Mouse (Mus musculus) heart, postnatal 10 days (tissue): ENCODE results near the gene Nudc. TPM values are rescaled to one million over a fixed set of nuclear protein-coding genes. Genes with fewer than 3 reads are reported as not detected.
A peak's percentile ranks its signal among the peaks of the same experiment; 100 is the strongest.
"Not testable (repeated sequence)": the region's sequence is repeated elsewhere in the genome, so short reads cannot be mapped to it uniquely, and the experiment has no call there.

Source experiments
- DNase-seq, 2 experiments: peaks; one replicate each; pipeline ENCODE4 v3.0.0; 2021
- intact Hi-C: fragments of 180-260 bp; cut with DNase I; formaldehyde crosslinking; loops from one replicate; pipeline ENCODE4 v1.15.1; 2025
- total RNA-seq, 2 experiments: library from RNA; stranded (reverse); gene quantifications; 2 replicates each; pipeline ENCODE4 v1.2.3; 2021

Gene Nudc
- total RNA-seq, 2 experiments from 2014 or later, result 71.0 to 74.5 TPM

DNA sequence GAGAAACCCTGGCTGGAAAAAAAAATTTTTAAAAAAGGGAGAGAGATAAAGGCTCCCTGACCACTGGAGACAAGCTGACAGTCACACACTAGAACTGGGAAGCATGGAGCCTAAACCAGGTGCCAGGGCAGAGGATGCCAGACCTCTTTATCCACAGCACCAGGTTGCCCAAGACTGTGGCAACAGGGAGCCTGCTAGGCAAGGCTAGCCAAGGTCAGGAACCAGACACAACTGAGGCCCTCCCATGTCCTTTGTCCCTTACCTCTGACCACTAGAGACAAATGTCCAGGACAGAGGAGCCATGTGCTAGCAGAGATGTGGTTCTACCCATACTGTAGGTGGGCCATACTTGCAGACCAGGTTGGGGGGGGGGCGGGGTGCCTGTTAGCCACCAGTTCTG is 6.2 kb upstream of the Nudc start:
- no peak for DNase-seq
- intact Hi-C loops, result no loop called here

DNA sequence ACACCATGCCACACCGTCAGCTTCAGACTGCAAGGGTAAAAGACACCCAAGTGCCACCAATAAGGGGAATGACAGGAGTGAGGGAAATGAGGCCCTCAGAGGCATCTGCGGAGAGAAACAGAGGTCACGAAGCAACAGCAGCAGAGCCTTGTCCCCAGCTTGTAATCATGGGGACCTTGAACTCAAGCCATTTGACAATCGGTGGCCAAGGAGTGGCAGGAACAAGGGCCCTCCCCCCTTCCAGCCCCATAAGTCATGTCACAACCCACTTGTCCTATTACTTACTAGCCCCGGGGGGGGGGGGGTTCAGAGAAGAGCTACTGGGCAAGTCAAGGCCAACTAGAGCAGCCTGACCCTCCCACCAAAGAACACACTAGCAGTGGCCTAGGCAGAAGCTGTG is 9.1 kb downstream of the Nudc start:
- intact Hi-C loops, result no loop called here
- DNase-seq, result no peak

DNA sequence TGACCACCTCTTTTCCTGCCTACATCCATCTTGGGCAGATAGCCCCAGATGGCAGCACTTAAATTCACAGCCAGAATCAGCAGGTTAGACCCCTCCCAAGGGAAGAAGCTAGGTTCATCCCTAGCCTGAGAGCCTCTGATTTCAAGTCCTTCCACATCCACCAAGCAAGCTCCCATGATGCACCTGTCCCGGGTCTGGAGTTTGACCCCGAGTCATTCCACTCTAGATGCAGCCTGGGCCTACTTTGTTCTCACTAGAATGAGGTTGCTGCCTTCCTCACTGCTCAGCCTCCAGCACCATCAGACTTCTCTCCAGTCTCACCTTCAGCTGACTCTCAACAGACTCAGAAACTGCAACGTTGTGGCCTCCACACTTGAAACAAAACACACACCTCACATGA is 9.7 kb downstream of the Nudc start:
- intact Hi-C loops, result no loop called here
- no peak for DNase-seq

DNA sequence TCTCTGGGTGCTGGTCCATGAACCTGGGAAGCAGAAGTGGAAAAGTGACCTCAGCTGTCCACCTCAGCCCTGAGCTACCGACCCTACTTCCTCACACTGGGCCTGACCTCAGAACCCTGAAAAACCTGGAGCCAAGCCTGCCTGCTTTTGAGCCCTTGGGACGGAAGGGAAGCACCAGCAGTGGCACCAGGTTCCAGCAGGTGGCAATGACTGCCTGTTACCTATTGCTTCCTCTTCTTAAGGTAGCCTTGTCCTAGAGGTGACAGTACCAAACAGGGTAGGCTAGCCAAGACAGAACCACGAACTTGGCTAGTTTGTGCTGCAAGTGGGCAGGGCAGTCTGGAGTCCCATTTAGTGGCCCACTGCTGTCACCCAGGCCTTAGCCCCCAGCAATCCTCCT is 13.0 kb downstream of the Nudc start:
- intact Hi-C loops, result no loop called here
- DNase-seq, result no peak

DNA sequence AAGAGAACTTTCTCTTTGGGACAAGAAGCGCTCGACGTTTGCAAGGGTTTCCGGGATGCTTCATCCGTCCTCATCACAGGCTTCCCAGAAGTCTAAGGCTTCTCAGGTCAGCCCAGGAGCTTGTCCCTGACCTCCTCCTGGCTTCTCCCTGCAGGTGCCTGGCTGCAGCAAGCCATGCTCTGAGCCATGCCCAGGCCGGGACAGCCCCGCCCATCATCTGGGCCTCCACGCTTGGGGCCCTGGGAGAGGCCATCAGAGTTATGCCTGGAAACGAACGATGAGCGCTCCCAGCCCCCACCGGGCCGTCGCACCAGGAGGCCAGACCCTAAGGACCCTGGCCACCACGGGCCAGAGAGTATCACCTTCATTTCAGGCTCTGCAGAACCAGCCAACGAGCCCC is 18.0 kb downstream of the Nudc start:
- intact Hi-C loops, result no loop called here
- DNase-seq, result no peak

DNA sequence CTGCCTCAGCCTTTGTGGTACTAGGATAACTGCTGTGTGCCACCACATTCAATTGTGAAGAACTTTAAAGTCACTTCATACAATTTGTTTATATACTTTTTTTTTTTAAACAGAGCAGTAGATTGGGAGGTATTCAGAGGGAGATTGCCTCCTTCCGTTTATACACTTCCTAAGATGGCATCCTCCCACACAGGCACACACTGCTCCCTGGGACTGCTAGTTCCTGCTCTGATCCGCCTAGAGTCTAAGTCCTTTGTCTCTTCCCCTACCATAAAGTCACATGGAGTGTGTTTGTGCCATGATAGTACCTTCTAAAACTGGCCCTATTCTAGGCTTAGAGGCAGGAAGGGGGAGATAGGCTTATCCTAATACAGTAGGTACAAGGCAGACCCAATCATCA is 24.3 kb downstream of the Nudc start:
- intact Hi-C loops, result no loop called here
- no peak for DNase-seq

DNA sequence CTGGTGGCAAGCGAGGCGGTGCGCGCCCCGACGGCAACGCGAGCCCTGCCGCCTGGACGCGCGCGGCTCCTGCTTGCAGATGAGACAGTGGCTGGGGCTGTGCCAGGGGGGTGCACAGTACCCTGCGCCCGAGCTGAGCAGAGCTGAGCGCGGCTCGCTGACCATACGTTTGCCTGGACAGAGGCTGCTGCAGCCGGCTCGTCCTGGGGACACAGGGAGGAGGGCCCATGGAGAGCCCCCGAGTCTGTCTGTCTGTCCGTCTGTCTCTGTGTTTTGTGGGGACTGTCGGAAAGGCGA is 26.5 kb downstream of the Nudc start:
- DNase-seq, result no peak
- intact Hi-C loops, result loop anchor here (10.0 kb wide), 1 partner anchor 205 kb away; no protein-coding TSS in a partner anchor

DNA sequence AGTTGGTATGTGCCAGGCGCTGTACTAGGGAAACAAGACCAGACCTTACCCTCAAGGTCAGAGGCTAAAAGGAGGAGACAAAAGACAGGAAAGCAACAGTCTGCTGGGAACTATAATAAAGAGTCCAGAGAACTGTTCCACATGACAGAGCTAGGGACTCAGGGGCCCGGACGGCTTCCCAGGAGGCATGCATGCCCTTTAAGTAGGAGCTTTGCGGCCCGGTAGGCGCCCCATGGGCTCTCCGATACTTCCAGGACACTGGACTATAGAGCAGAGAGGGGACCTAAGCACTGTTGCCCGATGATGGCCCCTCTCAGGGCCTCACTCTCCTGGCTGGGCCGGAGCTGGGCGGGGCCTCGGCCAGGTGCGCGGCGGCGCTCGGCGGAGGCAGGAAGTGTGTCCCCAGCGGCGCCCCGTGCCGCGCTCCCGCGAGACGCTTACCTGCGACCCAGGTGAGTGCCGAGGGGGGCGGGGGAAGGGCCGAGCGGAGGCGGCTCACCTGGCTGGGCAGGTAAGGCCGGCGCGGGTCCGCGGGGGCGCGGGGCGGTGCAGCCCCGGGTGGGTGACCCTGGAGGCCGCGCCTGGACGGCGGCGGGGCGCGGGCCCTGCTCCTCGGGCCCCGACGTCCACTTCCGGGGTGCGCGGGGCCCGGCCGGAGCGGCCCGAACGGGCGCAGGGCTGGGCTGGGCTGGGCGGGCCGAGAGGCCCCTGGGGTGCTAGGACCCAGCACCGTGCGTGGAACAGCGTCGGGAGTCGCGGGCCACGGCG is 27.0 kb downstream of the Nudc start, which contains the start of gene Kdf1:
Gene Kdf1, plus strand, starts transcription at position 363 of the 768 bp plus-strand sequence.
- DNase-seq, result no peak
- intact Hi-C loops, result loop anchor here (10.0 kb wide), 1 partner anchor 204 kb away; no protein-coding TSS in a partner anchor

DNA sequence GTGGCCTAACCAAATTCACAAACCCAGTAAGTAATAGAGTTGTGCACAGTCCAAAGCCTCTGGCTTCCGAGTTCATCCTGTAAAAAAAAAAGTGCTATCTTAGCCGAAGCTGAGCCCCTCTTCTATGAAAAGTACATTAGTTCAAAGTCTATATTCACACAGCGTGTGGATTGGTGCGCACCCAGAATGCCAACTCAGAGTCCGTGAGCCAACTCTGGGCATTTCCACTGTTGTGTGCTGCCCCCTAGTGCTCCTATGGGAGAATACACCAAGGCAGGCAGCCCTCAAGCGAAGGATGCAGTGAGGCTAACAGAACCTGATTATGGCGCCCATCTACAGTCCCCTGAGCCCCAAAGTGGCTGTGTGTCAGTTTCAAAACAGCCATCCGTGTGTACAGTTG is 32.8 kb downstream of the Nudc start:
- peak; percentile 73 to 85 for DNase-seq
- intact Hi-C loops, result loop anchor here (5.0 to 10.0 kb wide), 2 partner anchors 91 to 198 kb away; no protein-coding TSS in a partner anchor

DNA sequence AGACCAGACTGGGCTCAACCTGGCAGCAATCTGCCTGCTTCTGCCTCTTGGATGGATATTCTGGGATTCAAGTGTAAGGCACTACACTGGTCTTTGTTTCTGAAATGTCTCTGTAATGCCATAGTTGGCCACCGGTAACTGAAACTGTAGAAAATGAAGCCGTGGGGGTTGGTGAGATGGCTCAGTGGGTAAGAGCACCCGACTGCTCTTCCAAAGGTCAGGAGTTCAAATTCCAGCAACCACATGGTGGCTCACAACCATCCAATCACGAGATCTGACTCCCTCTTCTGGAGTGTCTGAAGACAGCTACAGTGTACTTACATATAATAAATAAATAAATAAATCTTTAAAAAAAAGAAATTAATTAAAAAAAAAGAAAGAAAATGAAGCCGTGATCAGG is 33.3 kb downstream of the Nudc start:
- intact Hi-C loops, result loop anchor here (5.0 to 10.0 kb wide), 2 partner anchors 90 to 198 kb away; no protein-coding TSS in a partner anchor
- DNase-seq, result not testable (repeated sequence)

DNA sequence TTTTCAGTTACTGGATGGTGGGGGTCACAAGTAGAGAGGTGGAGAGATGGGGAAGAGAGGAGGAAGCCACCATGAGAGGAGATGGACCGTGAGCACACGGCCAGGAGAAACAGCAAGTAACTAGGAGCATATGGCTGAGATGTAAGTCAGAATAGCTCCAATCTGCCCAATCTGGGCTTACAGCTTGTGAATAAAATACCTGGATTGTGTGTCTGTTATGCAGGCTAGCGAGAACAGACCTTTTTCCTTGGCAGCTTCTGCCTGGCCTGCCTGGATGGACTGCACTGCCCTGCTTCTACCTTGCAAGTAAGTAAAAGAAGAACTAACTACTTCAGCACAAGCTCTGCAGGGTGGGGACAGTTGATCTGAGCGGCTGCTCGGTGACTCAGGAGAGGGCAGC is 34.7 kb downstream of the Nudc start:
- intact Hi-C loops, result loop anchor here (5.0 to 10.0 kb wide), 2 partner anchors 89 to 196 kb away; no protein-coding TSS in a partner anchor

DNA sequence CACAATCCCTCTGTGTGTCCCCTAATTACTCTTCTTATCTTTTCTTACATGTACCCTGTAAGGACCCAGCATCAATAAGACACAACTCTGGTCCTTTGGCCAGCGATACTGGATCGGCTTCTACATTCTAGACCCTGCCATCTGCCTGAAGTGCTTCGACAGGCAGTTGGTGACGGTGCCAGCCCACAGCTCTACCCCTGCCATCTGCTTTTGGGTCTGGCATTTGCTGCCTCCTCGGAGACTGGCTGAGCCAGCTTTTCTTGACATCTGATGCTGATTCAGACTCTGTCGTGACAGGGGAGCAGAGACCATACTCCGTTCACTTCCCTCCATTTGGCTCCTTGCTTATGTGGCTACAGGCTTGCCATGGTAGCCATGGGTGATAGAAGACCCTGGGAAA is 36.8 kb downstream of the Nudc start:
- no peak for DNase-seq
- intact Hi-C loops, result no loop called here

More for the DNA sequence above, 34.7 kb downstream of the Nudc start:
- no peak for DNase-seq

DNA sequence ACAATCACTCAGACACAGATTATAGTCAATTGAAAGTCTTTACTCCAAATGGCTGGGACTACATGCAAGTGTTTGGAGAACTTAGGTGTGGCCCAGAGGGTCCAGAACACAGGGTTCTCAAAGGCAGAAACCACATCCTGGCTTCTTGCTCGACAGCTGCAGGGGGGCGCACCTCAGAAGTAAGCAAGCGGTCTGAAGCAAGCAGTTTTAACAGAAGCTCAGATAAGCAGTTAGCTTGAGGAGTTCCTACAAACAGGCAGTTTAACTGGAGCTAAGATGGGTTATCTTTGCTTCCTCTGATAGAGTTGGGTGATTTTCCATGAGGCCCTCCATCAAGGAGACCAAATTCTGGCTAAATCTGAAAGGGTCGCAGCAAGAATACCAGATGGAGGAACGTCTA is 39.2 kb downstream of the Nudc start:
- no peak for DNase-seq
- intact Hi-C loops, result no loop called here

DNA sequence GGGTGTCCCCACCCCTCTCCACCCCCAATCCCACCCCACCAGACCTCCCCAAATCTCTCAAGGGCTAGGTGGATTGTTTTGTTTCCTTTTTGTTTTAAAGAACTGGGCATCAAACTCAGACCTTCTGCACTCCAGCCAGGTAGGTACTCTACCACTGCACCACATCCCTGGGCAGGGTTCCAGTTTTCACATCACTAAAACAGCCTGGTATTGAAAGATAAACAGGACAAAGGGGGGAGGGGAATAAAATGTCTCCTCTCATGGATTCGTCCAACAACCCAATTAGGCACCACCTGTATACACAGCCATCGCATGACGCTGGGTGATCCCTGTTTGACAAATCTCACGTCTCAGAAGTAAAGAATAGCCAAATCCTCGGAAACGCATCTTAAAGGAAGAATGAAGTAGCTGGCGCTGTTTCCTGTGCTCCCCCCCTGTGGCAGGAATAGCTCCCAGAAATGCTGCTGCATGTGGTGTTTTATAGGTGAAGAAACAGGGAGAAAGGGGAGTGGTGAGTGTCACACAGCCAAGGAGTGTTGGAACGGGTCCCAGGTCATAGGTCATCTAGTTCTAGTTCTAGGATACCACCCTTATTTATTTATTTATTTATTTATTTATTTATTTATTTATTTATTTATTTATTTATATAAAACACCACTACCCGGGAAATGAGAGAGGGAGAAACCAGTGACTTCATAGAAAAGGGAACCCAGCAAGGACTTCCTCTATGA is 40.9 kb downstream of the Nudc start:
- no peak for DNase-seq
- intact Hi-C loops, result no loop called here

DNA sequence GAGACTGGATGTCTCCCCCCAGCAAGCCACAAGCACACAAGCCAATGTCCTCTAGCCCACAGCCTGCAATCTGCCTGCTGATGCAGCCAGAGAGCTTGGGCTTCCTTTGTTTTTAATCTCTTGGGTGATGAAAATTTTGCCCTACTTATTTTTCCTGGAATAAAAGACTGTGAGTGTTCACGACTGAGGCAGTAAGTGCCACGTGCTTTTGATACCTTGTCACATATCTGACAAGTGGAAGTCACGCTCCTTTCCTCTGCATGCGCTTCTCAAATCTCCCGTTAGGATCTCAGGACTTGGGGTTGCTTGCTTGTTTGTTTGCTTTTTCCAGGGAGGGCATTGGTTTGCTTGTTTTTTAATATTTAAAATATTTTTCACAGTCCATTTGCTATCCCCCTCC is 41.5 kb downstream of the Nudc start:
- DNase-seq, result no peak
- intact Hi-C loops, result no loop called here

DNA sequence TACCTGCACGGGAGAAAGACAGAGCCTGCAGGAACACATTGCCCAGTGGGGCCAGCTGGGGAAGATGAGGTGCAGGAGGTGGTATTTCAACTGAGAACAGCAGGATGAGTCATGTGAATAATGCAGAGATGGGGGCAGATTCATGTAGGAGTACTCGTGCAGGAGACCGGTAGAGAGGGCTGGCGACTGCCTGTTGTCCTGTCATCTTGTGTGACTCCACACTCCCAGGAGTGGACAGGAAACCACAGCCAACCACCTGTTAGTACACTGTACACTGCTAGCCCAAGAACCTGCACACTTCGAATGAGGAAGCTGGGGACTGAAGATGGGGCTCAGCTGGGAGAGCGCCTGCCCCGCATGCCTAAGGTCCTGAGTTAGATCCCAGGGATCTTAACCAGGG is 44.3 kb downstream of the Nudc start:
- no peak for DNase-seq
- intact Hi-C loops, result no loop called here

DNA sequence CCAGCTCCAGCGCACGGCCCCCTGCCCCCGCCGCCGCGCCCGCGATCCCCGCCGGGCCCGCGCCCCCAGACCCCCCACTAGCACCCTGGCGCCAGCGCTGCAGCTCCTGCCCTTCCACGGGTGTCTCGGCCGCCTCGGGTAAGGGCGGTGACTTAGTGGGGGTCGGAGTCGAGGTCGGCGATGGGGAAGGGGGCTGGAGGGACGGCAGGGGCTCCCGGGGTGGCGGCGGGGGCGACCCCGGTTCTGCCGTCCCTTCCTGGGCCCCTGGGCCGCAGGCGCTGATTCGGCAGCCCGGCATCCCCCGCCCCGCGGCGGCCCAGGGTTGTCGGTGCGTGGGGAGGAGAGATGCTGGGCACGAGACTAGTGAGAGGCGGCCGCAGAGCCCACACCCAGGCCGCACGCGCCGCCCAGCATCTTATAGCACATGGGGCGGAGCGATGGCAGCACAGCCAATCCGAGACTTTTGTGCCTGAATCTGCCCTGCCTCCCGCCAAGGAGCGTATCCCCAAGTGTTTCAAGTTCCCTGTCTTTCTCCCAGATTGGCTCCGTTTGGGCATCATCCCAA is 47.6 kb downstream of the Nudc start, which contains the start of gene Trnp1:
Gene Trnp1, minus strand, starts transcription at position 391 of the 565 bp plus-strand sequence.
- intact Hi-C loops, result no loop called here
- DNase-seq, result peak; percentile 60 to 70

DNA sequence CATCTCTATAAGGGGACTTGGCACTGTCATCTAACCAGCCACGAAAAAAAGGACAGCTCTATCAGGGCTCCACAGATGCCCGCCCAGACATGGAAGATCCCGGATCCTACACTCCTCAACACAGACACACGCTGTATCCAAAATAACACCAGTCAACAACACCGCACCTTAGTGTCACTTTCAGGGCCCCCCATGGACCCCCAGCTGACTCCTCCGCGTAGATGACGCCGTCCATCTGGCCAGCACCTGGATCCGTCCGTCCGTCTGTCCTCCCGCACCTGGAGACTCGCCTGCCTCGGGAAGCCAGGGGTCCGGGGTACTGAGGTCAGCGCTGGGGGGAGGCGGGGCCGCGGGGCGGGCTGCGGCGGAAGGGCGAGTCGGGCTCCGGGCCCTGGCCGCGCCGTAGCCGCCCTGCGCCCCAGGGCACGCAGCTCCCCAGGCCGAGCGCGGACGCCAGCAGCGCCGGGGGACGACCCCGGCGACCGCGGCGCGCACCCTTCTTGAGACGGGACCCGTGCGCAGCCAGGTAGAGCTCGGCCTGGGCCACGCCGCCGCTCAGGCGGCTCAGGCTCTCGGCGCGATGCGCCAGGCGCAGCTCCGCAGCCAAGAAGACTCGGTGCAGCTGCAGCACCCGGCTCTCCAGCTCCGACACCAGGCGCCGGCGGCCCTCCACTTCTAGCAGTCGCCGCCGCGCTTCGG is 48.2 kb downstream of the Nudc start:
- intact Hi-C loops, result no loop called here
- peak; percentile 40 to 45 for DNase-seq

DNA sequence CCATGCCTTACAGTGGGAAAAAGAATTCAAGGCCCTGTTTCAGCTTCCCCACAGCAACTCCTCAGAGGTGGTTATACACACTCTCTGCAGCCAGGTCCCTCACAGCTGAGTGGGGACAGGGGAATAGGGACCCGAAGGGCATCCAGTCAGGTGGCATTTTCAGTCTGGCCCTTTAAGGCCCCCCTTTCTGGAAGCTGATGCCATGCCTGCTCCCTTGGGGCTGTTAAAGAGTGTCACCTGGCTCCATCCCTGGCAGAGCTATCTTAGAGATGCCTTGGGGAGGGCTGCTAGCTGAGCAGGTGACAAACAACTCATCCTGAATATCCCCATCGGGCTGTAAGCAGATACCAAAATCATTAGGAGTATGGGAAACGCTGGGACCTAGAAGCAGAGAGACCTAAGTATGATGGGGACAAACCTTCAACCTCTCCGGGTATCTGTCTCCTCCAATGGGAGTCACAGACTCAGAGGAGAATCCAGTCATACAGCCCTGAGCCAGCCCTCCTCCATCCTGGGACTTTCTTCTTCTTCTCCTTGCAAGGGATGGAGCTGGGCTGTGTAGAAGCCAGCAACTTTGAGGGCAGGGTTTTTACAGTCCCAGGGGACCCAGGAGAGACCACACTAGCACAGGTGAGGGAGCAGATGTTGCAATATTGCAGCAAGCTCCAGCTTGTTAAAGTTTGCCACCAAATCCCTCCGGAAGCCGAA is 48.9 kb downstream of the Nudc start:
- intact Hi-C loops, result no loop called here
- no peak for DNase-seq

DNA sequence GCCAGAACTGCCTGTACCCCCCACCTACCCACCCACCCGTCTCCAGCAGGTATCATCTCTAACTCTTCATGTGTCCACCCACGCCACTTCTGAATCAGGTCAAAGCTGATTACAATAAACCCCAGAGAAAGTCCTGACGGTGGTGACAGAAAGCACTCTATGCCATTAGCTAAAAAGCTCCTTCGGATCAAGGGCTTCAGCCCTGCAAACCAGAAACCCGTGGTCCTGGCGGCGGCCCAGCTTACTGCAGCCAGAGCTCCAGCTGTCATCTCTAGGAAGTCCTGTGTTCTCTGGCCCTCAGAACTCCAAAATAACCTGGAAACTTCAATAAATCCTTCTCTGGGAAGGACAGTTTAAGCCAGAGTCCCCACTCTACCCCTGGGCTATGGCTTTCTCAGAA is 50.1 kb downstream of the Nudc start:
- intact Hi-C loops, result loop anchor here (2.0 kb wide), 1 partner anchor 71 kb away; no protein-coding TSS in a partner anchor
- DNase-seq, result peak; percentile 63 to 70
